Mouse (Mus musculus): ENCODE measurements at regions not wholly inside any gene's neighbourhood (a gene's known extent, or its start where the extent isn't known, plus 50 kb on each side); places are given as distances from the start of the nearest gene placed in this dataset.

DNA sequence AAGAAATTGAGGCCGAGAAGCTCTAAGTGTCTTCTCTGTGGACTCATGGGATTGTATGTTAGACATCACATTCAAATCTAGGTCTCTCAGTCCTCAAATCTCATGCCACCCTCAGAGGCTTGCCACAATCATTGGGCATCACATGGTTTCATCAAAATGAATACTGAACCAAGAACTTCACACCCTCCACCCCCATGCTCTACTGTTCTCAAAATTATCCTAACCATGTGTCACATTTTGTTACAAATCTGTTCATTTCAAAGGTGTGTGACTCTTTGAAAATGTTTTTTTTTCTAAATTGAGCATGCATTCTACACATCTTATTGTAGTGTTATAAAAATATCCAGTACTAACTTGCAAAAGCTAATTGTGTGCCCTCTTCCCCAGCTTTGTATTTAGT, 275.9 kb downstream of the Galc start:
- no peak for TF ChIP-seq CTCF (IDR thresholded peaks at IDR 0.05)
- H3K4me1 ChIP-seq (ENCODE audit: insufficient read depth, low read length), result no peaks in the 10 kb centered on the region
- WGBS, result 98% methylated on average over 1 of the region's 1 CpGs

GRCm38 (mm10) chr12:97978668-97979067, 280.6 kb downstream of the Galc start:
- no peak; the same call in 1 of the 2 replicates for ATAC-seq (ENCODE audit: low FRiP score)
- TF ChIP-seq CTCF (IDR thresholded peaks at IDR 0.05), result no peak

More for the DNA sequence above, 275.9 kb downstream of the Galc start:
- H3K36me3 ChIP-seq (ENCODE audit: insufficient read depth, low read length), result no peaks in the 10 kb centered on the region
- H3K4me3 ChIP-seq (ENCODE audit: low read depth, low read length), result no peak overlapping the region
- no peaks in the 10 kb centered on the region for H3K27me3 ChIP-seq (ENCODE audit: insufficient read depth, low read length)
- no peak overlapping the region for H3K27ac ChIP-seq (ENCODE audit: low read depth, low read length)
- DNase-seq (ENCODE audit: low spot score), result no peak
- ATAC-seq (ENCODE audit: low FRiP score), result no peak
- no peak overlapping the region for H3K9ac ChIP-seq (replicated peaks; ENCODE audit: low read length, poor library complexity, severe bottlenecking)
- no peaks in the 10 kb centered on the region for H3K9me3 ChIP-seq (ENCODE audit: low read length)
- no peak overlapping the region for H3K4me2 ChIP-seq (ENCODE audit: low read depth, low read length, poor library complexity, severe bottlenecking)

DNA sequence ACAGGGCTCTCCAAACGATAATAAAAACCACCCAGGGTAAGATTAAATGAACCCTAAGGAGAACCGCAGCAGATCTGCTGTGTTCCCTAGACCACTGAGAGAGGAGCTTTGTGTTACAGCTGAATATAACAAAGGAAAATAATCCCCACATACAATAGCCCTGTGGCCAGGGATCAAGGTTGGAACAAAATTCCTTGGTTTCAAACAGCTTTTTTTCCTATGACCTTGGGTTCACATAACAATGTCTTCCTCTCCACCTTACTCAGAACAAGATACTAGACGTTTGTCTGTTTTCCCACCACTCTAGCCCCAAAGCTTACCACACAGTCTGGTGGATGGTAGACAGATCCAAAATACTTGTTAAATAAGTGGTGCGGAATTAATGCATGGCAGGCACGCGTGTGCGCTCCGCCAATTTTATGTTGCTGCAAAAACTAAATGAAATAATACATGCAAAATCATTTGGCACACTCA, 281.0 kb downstream of the Galc start:
- Histone ChIP-seq H3K27me3 (ENCODE audit: insufficient read depth, low read length) (no peaks in the 10 kb centered on the region), H3K27ac (ENCODE audit: low read depth, low read length) (no peak overlapping the region), H3K9me3 (ENCODE audit: low read length) (no peaks in the 10 kb centered on the region), H3K4me2 (ENCODE audit: low read depth, low read length, poor library complexity, severe bottlenecking) (no peak overlapping the region), H3K9ac (replicated peaks; ENCODE audit: low read length, poor library complexity, severe bottlenecking) (no peak overlapping the region), H3K36me3 (ENCODE audit: insufficient read depth, low read length) (no peaks in the 10 kb centered on the region), H3K4me1 (ENCODE audit: insufficient read depth, low read length) (no peaks in the 10 kb centered on the region), H3K4me3 (ENCODE audit: low read depth, low read length) (no peak overlapping the region)
- 30% methylated on average over 8 of the region's 8 CpGs for WGBS
- TF ChIP-seq CTCF (IDR thresholded peaks at IDR 0.05), result no peak
- no peak; the same call in 1 of the 2 replicates for ATAC-seq (ENCODE audit: low FRiP score)
- peak; percentile 62 for DNase-seq (ENCODE audit: low spot score)

More at GRCm38 (mm10) chr12:97978668-97979067, 280.6 kb downstream of the Galc start:
- no peaks in the 10 kb centered on the region for H3K27me3 ChIP-seq (ENCODE audit: insufficient read depth, low read length)
- H3K36me3 ChIP-seq (ENCODE audit: insufficient read depth, low read length), result no peaks in the 10 kb centered on the region
- 59% methylated on average over 3 of the region's 3 CpGs for WGBS
- no peak overlapping the region for H3K27ac ChIP-seq (ENCODE audit: low read depth, low read length)
- H3K9me3 ChIP-seq (ENCODE audit: low read length), result no peaks in the 10 kb centered on the region
- no peak overlapping the region for H3K4me3 ChIP-seq (ENCODE audit: low read depth, low read length)
- no peaks in the 10 kb centered on the region for H3K4me1 ChIP-seq (ENCODE audit: insufficient read depth, low read length)
- H3K9ac ChIP-seq (replicated peaks; ENCODE audit: low read length, poor library complexity, severe bottlenecking), result no peak overlapping the region
- no peak overlapping the region for H3K4me2 ChIP-seq (ENCODE audit: low read depth, low read length, poor library complexity, severe bottlenecking)
- DNase-seq (ENCODE audit: low spot score), result no peak

DNA sequence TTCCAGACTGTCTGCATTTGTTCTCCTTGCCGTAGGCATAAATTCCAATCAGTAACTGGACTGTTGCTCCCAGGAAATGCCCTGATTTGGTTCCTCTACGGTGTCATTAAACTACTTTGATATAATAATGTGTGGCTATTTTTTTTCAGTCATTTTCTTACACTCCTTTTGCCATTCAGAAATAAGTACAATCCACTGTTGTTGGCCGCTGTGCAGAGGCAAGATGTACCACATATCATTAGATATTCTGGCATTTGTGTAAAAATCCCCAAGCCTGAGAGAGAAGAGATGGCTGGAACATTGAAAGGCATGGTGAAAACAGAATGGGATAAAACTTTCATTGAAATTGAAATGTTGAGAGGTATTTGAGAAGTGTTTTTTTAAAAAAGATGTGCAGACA, 281.6 kb downstream of the Galc start:
- WGBS, result 24% methylated on average over 3 of the region's 3 CpGs
- no peak for TF ChIP-seq CTCF (IDR thresholded peaks at IDR 0.05)
- H3K27ac ChIP-seq (ENCODE audit: low read depth, low read length), result no peak overlapping the region
- no peaks in the 10 kb centered on the region for H3K27me3 ChIP-seq (ENCODE audit: insufficient read depth, low read length)
- H3K36me3 ChIP-seq (ENCODE audit: insufficient read depth, low read length), result no peaks in the 10 kb centered on the region
- no peaks in the 10 kb centered on the region for H3K9me3 ChIP-seq (ENCODE audit: low read length)
- H3K4me2 ChIP-seq (ENCODE audit: low read depth, low read length, poor library complexity, severe bottlenecking), result no peak overlapping the region
- no peaks in the 10 kb centered on the region for H3K4me1 ChIP-seq (ENCODE audit: insufficient read depth, low read length)
- H3K9ac ChIP-seq (replicated peaks; ENCODE audit: low read length, poor library complexity, severe bottlenecking), result no peak overlapping the region
- H3K4me3 ChIP-seq (ENCODE audit: low read depth, low read length), result no peak overlapping the region
- no peak for ATAC-seq (ENCODE audit: low FRiP score)
- no peak for DNase-seq (ENCODE audit: low spot score)

GRCm38 (mm10) chr12:97973909-97974510, 285.2 kb downstream of the Galc start:
- 58% methylated on average over 10 of the region's 10 CpGs for WGBS
- no peaks in the 10 kb centered on the region for H3K27me3 ChIP-seq (ENCODE audit: insufficient read depth, low read length)

GRCm38 (mm10) chr12:97957201-97957600, 302.1 kb downstream of the Galc start:
- Histone ChIP-seq H3K27ac (ENCODE audit: low read depth, low read length) (no peak overlapping the region), H3K36me3 (ENCODE audit: insufficient read depth, low read length) (no peaks in the 10 kb centered on the region), H3K9ac (replicated peaks; ENCODE audit: low read length, poor library complexity, severe bottlenecking) (no peak overlapping the region), H3K4me1 (ENCODE audit: insufficient read depth, low read length) (no peaks in the 10 kb centered on the region), H3K9me3 (ENCODE audit: low read length) (no peaks in the 10 kb centered on the region), H3K4me3 (ENCODE audit: low read depth, low read length) (no peak overlapping the region), H3K4me2 (ENCODE audit: low read depth, low read length, poor library complexity, severe bottlenecking) (no peak overlapping the region), H3K27me3 (ENCODE audit: insufficient read depth, low read length) (no peaks in the 10 kb centered on the region)
- no peak for TF ChIP-seq CTCF (IDR thresholded peaks at IDR 0.05)
- peak; percentile 31; the same call in 1 of the 2 replicates for ATAC-seq (ENCODE audit: low FRiP score)
- WGBS, result 71% methylated on average over 4 of the region's 4 CpGs
- peak; percentile 52 for DNase-seq (ENCODE audit: low spot score)

More at GRCm38 (mm10) chr12:97973909-97974510, 285.2 kb downstream of the Galc start:
- H3K4me3 ChIP-seq (ENCODE audit: low read depth, low read length), result no peak overlapping the region
- no peak overlapping the region for H3K9ac ChIP-seq (replicated peaks; ENCODE audit: low read length, poor library complexity, severe bottlenecking)
- H3K4me1 ChIP-seq (ENCODE audit: insufficient read depth, low read length), result no peaks in the 10 kb centered on the region
- peak; percentile 73 for TF ChIP-seq CTCF (IDR thresholded peaks at IDR 0.05)
- H3K9me3 ChIP-seq (ENCODE audit: low read length), result no peaks in the 10 kb centered on the region
- no peak for ATAC-seq (ENCODE audit: low FRiP score)
- H3K4me2 ChIP-seq (ENCODE audit: low read depth, low read length, poor library complexity, severe bottlenecking), result no peak overlapping the region
- no peaks in the 10 kb centered on the region for H3K36me3 ChIP-seq (ENCODE audit: insufficient read depth, low read length)
- no peak overlapping the region for H3K27ac ChIP-seq (ENCODE audit: low read depth, low read length)
- peak; percentile 72 for DNase-seq (ENCODE audit: low spot score)
